Mouse (Mus musculus) kidney, postnatal 25 days (tissue): ENCODE results near the gene Cuedc1.

Experiments
- DNase-seq, 2 experiments: peaks; one replicate each; pipeline ENCODE4 v3.0.0; 2021; ENCODE audit warnings: mixed read lengths in 2 of 2

Gene Cuedc1

GRCm38 (mm10) chr11:88086737-88087627 is 10.9 kb upstream of the Cuedc1 start:
- peak; percentile 95 to 96 for DNase-seq

- peak in 1 of 2 experiments; percentile 35 for DNase-seq
Observed at GRCm38 (mm10) chr11:88089150-88089549, 8.7 kb upstream of the Cuedc1 start.

GRCm38 (mm10) chr11:88090293-88090692 is 7.6 kb upstream of the Cuedc1 start:
- DNase-seq: no peak

GRCm38 (mm10) chr11:88091949-88092348 is 5.9 kb upstream of the Cuedc1 start:
- DNase-seq: no peak

GRCm38 (mm10) chr11:88097173-88097572 is 685 bp upstream of the Cuedc1 start:
- no peak for DNase-seq

GRCm38 (mm10) chr11:88098787-88099598 is 1.1 kb downstream of the Cuedc1 start:
- peak; percentile 78 to 87 for DNase-seq

GRCm38 (mm10) chr11:88099599-88100023 is 1.8 kb downstream of the Cuedc1 start:
- DNase-seq: peak; percentile 88 to 94

GRCm38 (mm10) chr11:88100170-88100569 is 2.3 kb downstream of the Cuedc1 start:
- DNase-seq: no peak

- DNase-seq: no peak
Observed at GRCm38 (mm10) chr11:88103214-88103941, 5.5 kb downstream of the Cuedc1 start.

GRCm38 (mm10) chr11:88105494-88106291 is 7.8 kb downstream of the Cuedc1 start:
- no peak for DNase-seq

GRCm38 (mm10) chr11:88106292-88106554 is 8.4 kb downstream of the Cuedc1 start:
- DNase-seq: no peak

GRCm38 (mm10) chr11:88107365-88107764 is 9.5 kb downstream of the Cuedc1 start:
- DNase-seq: peak; percentile 28 to 69

- DNase-seq: no peak
Observed at GRCm38 (mm10) chr11:88110031-88110594, 12.3 kb downstream of the Cuedc1 start.

- no peak for DNase-seq
Observed at GRCm38 (mm10) chr11:88112078-88112477, 14.2 kb downstream of the Cuedc1 start.

GRCm38 (mm10) chr11:88112677-88113333 is 14.9 kb downstream of the Cuedc1 start:
- DNase-seq: no peak

- DNase-seq: peak; percentile 42 to 91
Observed at GRCm38 (mm10) chr11:88113543-88114271, 15.8 kb downstream of the Cuedc1 start.

- peak; percentile 76 to 91 for DNase-seq
Observed at GRCm38 (mm10) chr11:88114871-88115301, 17.0 kb downstream of the Cuedc1 start.

- DNase-seq: no peak
Observed at GRCm38 (mm10) chr11:88116568-88116967, 18.7 kb downstream of the Cuedc1 start.

- peak; percentile 45 to 72 for DNase-seq
Observed at GRCm38 (mm10) chr11:88117356-88118090, 19.7 kb downstream of the Cuedc1 start.

- DNase-seq: no peak
Observed at GRCm38 (mm10) chr11:88118091-88118440, 20.2 kb downstream of the Cuedc1 start.
